Mouse (Mus musculus) neural tube, embryonic 13.5 days (tissue): ENCODE results near the gene Nit1. TPM values are rescaled to one million over a fixed set of nuclear protein-coding genes. Genes with fewer than 3 reads are reported as not detected.
"Not testable (repeated sequence)": the region's sequence is repeated elsewhere in the genome, so short reads cannot be mapped to it uniquely, and the experiment has no call there.

Experiments used
- ATAC-seq: fragments of 200-750 bp; cut with Nextera tagmentation; 2 replicates; pipeline ENCODE4 v1.8.0; 2017; ENCODE audit warnings: low read depth, mild to moderate bottlenecking, moderate TSS enrichment, moderate library complexity
- H3K27ac ChIP-seq: fragments of 300-500 bp; sonication (generic); replicated peaks from 2 replicates; pipeline ENCODE4 v1.5.1; 2015; ENCODE audit warnings: moderate library complexity, mild to moderate bottlenecking, inconsistent platforms
- H3K27me3 ChIP-seq: fragments of 300-500 bp; sonication (generic); 2 replicates; pipeline ENCODE4 v1.6.1; 2015; ENCODE audit warnings: mild to moderate bottlenecking, inconsistent platforms
- H3K36me3 ChIP-seq: fragments of 300-500 bp; sonication (generic); 2 replicates; pipeline ENCODE4 v1.6.1; 2015; ENCODE audit warnings: mild to moderate bottlenecking, inconsistent platforms
- H3K4me1 ChIP-seq: fragments of 300-500 bp; sonication (generic); replicated peaks from 2 replicates; pipeline ENCODE4 v1.6.1; 2015; ENCODE audit warnings: inconsistent platforms
- H3K4me2 ChIP-seq: fragments of 300-500 bp; sonication (generic); 2 replicates; pipeline ENCODE4 v1.6.1; 2015; ENCODE audit warnings: inconsistent platforms, mild to moderate bottlenecking, moderate library complexity
- H3K4me3 ChIP-seq: fragments of 300-500 bp; sonication (generic); 2 replicates; pipeline ENCODE4 v1.5.1; 2015; ENCODE audit warnings: mild to moderate bottlenecking, inconsistent platforms
- H3K9ac ChIP-seq: fragments of 300-500 bp; sonication (generic); 2 replicates; pipeline ENCODE4 v1.6.1; 2015; ENCODE audit warnings: moderate library complexity, mild to moderate bottlenecking, inconsistent platforms
- H3K9me3 ChIP-seq: fragments of 300-500 bp; sonication (generic); 2 replicates; pipeline ENCODE4 v1.6.1; 2016; ENCODE audit warnings: inconsistent platforms
- WGBS: fragments of 180-500 bp; shearing (Covaris S2); methylation state at CpG from one replicate; pipeline ENCODE4 v1.1.7; 2015; 5-methylcytosine and 5-hydroxymethylcytosine counted together
- polyA plus RNA-seq: library from polyadenylated mRNA; unstranded; fragments of >200 nt; fragmentation: Nextera tagmentation; extraction: Ambion mirVana; gene quantifications from 2 replicates; pipeline ENCODE4 v1.2.1, GENCODE M21; 2015

The Nit1 gene
- polyA plus RNA-seq, 1 experiment from 2014 or later: 52.1 TPM

GRCm38 (mm10) chr1:171321415-171321814 lies 24.0 kb downstream of the Nit1 start:
- no peaks in the 10 kb centered on the region for H3K36me3 ChIP-seq
- no peak overlapping the region for H3K4me2 ChIP-seq
- H3K9me3 ChIP-seq: no peaks in the 10 kb centered on the region
- H3K4me1 ChIP-seq: peaks cover 10% of the 10 kb centered on the region
- H3K27ac ChIP-seq: no peak overlapping the region
- H3K9ac ChIP-seq: no peak overlapping the region
- no peaks in the 10 kb centered on the region for H3K27me3 ChIP-seq
- no peak overlapping the region for H3K4me3 ChIP-seq
- ATAC-seq: no peak

GRCm38 (mm10) chr1:171320151-171320550 lies 25.3 kb downstream of the Nit1 start:
- no peaks in the 10 kb centered on the region for H3K4me1 ChIP-seq
- H3K9me3 ChIP-seq: no peaks in the 10 kb centered on the region
- no peak overlapping the region for H3K4me3 ChIP-seq
- no peak overlapping the region for H3K4me2 ChIP-seq
- no peaks in the 10 kb centered on the region for H3K27me3 ChIP-seq
- 9% methylated on average over 5 of the region's 5 CpGs for WGBS
- no peak for ATAC-seq
- H3K27ac ChIP-seq: no peak overlapping the region
- H3K36me3 ChIP-seq: no peaks in the 10 kb centered on the region
- no peak overlapping the region for H3K9ac ChIP-seq

GRCm38 (mm10) chr1:171319748-171320147 lies 25.7 kb downstream of the Nit1 start:
- Histone ChIP-seq H3K9ac (no peak overlapping the region), H3K36me3 (no peaks in the 10 kb centered on the region), H3K4me3 (no peak overlapping the region), H3K4me1 (no peaks in the 10 kb centered on the region), H3K9me3 (no peaks in the 10 kb centered on the region), H3K4me2 (no peak overlapping the region), H3K27me3 (no peaks in the 10 kb centered on the region), H3K27ac (no peak overlapping the region)
- no peak for ATAC-seq
- WGBS: 17% methylated on average over 7 of the region's 7 CpGs

GRCm38 (mm10) chr1:171309321-171309720 lies 36.1 kb downstream of the Nit1 start:
- no peaks in the 10 kb centered on the region for H3K4me1 ChIP-seq
- no peaks in the 10 kb centered on the region for H3K36me3 ChIP-seq
- H3K9ac ChIP-seq: no peak overlapping the region
- H3K27me3 ChIP-seq: no peaks in the 10 kb centered on the region
- no peaks in the 10 kb centered on the region for H3K9me3 ChIP-seq
- H3K4me2 ChIP-seq: no peak overlapping the region
- no peak overlapping the region for H3K27ac ChIP-seq
- WGBS: 73% methylated on average over 2 of the region's 2 CpGs
- H3K4me3 ChIP-seq: no peak overlapping the region
- ATAC-seq: no peak

GRCm38 (mm10) chr1:171306157-171306556 lies 39.3 kb downstream of the Nit1 start:
- not testable (repeated sequence) for H3K4me1 ChIP-seq, H3K4me3 ChIP-seq
- 73% methylated on average over 5 of the region's 5 CpGs for WGBS

GRCm38 (mm10) chr1:171298226-171298625 lies 47.2 kb downstream of the Nit1 start:
- H3K4me3 ChIP-seq: no peak overlapping the region
- no peaks in the 10 kb centered on the region for H3K36me3 ChIP-seq
- H3K4me1 ChIP-seq: peaks cover 12% of the 10 kb centered on the region
- H3K27ac ChIP-seq: no peak overlapping the region
- no peaks in the 10 kb centered on the region for H3K9me3 ChIP-seq
- H3K9ac ChIP-seq: no peak overlapping the region
- WGBS: 75% methylated on average over 3 of the region's 3 CpGs
- no peak for ATAC-seq
- H3K27me3 ChIP-seq: peaks cover 39% of the 10 kb centered on the region
- H3K4me2 ChIP-seq: no peak overlapping the region

More at GRCm38 (mm10) chr1:171306157-171306556, 39.3 kb downstream of the Nit1 start:
- H3K9me3 ChIP-seq, H3K9ac ChIP-seq, H3K4me2 ChIP-seq, ATAC-seq, H3K27ac ChIP-seq, H3K27me3 ChIP-seq, H3K36me3 ChIP-seq: not testable (repeated sequence)

- Histone ChIP-seq H3K27me3 (peaks cover 36% of the 10 kb centered on the region), H3K4me2 (peak overlapping the region; percentile 54), H3K9me3 (no peaks in the 10 kb centered on the region), H3K4me1 (peaks cover 14% of the 10 kb centered on the region), H3K36me3 (peaks cover 1% of the 10 kb centered on the region), H3K4me3 (peak overlapping the region; percentile 63), H3K27ac (peak overlapping the region; percentile 94), H3K9ac (peak overlapping the region; percentile 85)
- WGBS: 21% methylated on average over 3 of the region's 3 CpGs
- ATAC-seq: peak; percentile 19; the same call in 1 of the 2 replicates
Measured at GRCm38 (mm10) chr1:171295063-171295402, 50.4 kb downstream of the Nit1 start.

- Histone ChIP-seq H3K9ac (peak within 1 kb of the TSS; percentile 85), H3K27ac (peak within 1 kb of the TSS; percentile 94), H3K4me2 (peak within 1 kb of the TSS; percentile 80), H3K9me3 (no peaks in the 10 kb centered on the region), H3K36me3 (peaks cover 7% of the 10 kb centered on the region), H3K27me3 (peaks cover 34% of the 10 kb centered on the region), H3K4me3 (peak within 1 kb of the TSS; percentile 63), H3K4me1 (peaks cover 14% of the 10 kb centered on the region)
- WGBS: under 1% methylated on average over 42 of the region's 42 CpGs
- peak; percentile 84 for ATAC-seq
Measured at GRCm38 (mm10) chr1:171294298-171295062, 51.0 kb downstream of the Nit1 start, which contains the start of gene Ufc1. TSS of gene Ufc1 (minus strand) at chr1:171295024.

GRCm38 (mm10) chr1:171293906-171294297 lies 51.5 kb downstream of the Nit1 start:
- Histone ChIP-seq H3K36me3 (peaks cover 13% of the 10 kb centered on the region), H3K27ac (peak overlapping the region; percentile 94), H3K4me3 (peak overlapping the region; percentile 63), H3K9ac (peak overlapping the region; percentile 85), H3K27me3 (peaks cover 33% of the 10 kb centered on the region), H3K9me3 (no peaks in the 10 kb centered on the region), H3K4me2 (peak overlapping the region; percentile 80), H3K4me1 (peaks cover 14% of the 10 kb centered on the region)
- 39% methylated on average over 5 of the region's 5 CpGs for WGBS
- ATAC-seq: no peak

GRCm38 (mm10) chr1:171293351-171293750 lies 52.1 kb downstream of the Nit1 start:
- WGBS: 89% methylated on average over 3 of the region's 3 CpGs
- Histone ChIP-seq H3K4me1 (peaks cover 19% of the 10 kb centered on the region), H3K27ac (no peak overlapping the region), H3K4me2 (peak overlapping the region; percentile 80), H3K9me3 (no peaks in the 10 kb centered on the region), H3K36me3 (peaks cover 18% of the 10 kb centered on the region), H3K27me3 (peaks cover 27% of the 10 kb centered on the region), H3K9ac (peak overlapping the region; percentile 85), H3K4me3 (peak overlapping the region; percentile 63)
- no peak for ATAC-seq

- Histone ChIP-seq H3K36me3 (peaks cover 54% of the 10 kb centered on the region), H3K27ac (peak overlapping the region; percentile 97)
- WGBS: 61% methylated on average over 4 of the region's 4 CpGs
Measured at GRCm38 (mm10) chr1:171288328-171288727, 57.1 kb downstream of the Nit1 start.

More at GRCm38 (mm10) chr1:171288328-171288727, 57.1 kb downstream of the Nit1 start:
- ATAC-seq: no peak
- 0 out of 2 replicates have a peak overlapping the region, but pooled peaks have one; percentile 97 for H3K9ac ChIP-seq
- H3K4me2 ChIP-seq: peak overlapping the region; percentile 68
- H3K27me3 ChIP-seq: no peaks in the 10 kb centered on the region
- H3K9me3 ChIP-seq: no peaks in the 10 kb centered on the region
- peak overlapping the region; percentile 88 for H3K4me3 ChIP-seq
- peaks cover 41% of the 10 kb centered on the region for H3K4me1 ChIP-seq
